Mouse (Mus musculus) left cerebral cortex, adult 2 months (tissue): ENCODE results near the gene Adipor2. TPM values are rescaled to one million over a fixed set of nuclear protein-coding genes. Genes with fewer than 3 reads are reported as not detected.
"Not testable (repeated sequence)": the region's sequence is repeated elsewhere in the genome, so short reads cannot be mapped to it uniquely, and the experiment has no call there.

Source experiments
- DNase-seq, 2 experiments: peaks; one replicate each; pipeline ENCODE4 v3.0.0; 2021 to 2022; ENCODE audit warnings: low spot score in 2 of 2, mixed read lengths in 1 of 2; ENCODE audit errors: extremely low spot score in 1 of 2
- H3K27ac ChIP-seq: fragments of 200-600 bp; 2 replicates; pipeline ENCODE4 v1.8.1; 2022
- H3K4me3 ChIP-seq: fragments of 200-600 bp; 2 replicates; pipeline ENCODE4 v1.8.1; 2022
- CTCF ChIP-seq: fragments of 200-600 bp; IDR thresholded peaks from 2 replicates; pipeline ENCODE4 v1.8.1; 2022; ENCODE audit warnings: antibody characterized with exemption, mild to moderate bottlenecking, moderate library complexity
- intact Hi-C: fragments of 180-260 bp; cut with DNase I; formaldehyde crosslinking; loops from one replicate; pipeline ENCODE4 v1.15.1; 2025
- total RNA-seq, 2 experiments: library from RNA; stranded (reverse); gene quantifications; 2 replicates each; pipeline ENCODE4 v1.2.3; 2021

The Adipor2 gene
- total RNA-seq, 2 experiments from 2014 or later: 39.9 to 40.9 TPM

DNA sequence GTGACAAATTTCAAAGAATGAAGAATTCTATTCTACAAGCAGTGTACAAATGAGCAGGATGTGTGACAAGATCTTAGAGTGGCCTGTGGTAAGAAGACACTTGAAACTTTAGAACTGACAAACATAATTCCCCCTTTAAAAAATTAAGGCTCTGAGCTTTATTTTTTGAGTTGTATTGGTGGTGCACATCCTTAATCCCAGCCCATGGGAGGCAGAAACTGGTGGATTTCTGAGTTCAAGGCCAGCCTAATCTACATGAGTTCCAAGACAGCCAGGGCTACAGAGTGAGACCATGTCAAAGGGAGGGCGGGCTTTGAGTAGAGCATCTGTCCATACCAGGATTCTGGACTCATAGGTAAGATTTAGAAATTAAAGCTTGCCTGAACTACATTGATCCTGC lies 30.7 kb downstream of the Adipor2 start:
- DNase-seq: no peak
- Histone ChIP-seq H3K27ac (no peak overlapping the region), H3K4me3 (no peak overlapping the region)
- intact Hi-C loops: no loop called here
- no peak for TF ChIP-seq CTCF

DNA sequence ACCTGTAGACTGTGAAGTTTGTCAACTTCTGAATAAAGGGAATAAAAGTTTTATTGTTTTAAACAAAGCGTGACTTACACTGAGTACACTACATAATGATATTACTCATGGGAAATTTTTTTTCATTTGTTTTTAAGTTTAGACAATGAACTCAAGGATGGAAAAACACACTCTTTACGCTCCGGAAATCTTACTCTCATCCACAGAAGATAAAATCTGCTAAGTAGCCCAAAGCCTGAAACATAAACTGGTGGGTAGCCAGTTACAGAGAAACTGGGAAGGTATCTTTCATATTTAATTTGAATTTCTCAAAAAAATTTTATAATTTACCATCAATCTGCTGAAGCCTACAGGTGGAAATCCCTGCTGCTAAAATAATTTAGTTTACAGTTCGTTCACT lies 31.1 kb downstream of the Adipor2 start:
- H3K4me3 ChIP-seq: no peak overlapping the region
- intact Hi-C loops: no loop called here
- DNase-seq: no peak
- no peak overlapping the region for H3K27ac ChIP-seq
- TF ChIP-seq CTCF: no peak

DNA sequence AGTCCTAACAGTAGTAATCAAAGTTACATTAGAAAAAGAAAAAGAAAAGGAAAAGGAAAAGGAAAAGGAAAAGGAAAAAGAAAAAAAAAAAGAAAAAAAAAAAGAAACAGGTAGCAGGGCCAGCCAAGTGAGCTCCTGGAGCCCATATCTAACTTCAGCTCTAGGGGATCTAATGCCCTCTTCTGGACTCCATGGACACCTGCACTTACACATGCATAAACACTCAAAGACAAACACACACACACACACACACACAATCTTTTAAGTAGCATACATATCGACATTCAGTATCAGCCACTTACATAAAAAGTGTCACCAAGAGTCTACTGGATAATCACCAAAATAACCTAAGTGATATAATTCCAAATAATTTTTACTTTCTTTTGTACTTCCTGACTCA lies 31.8 kb downstream of the Adipor2 start:
- no peak overlapping the region for H3K4me3 ChIP-seq
- no peak overlapping the region for H3K27ac ChIP-seq
- intact Hi-C loops: no loop called here
- no peak for DNase-seq
- no peak; the same call in 1 of the 2 replicates for TF ChIP-seq CTCF

DNA sequence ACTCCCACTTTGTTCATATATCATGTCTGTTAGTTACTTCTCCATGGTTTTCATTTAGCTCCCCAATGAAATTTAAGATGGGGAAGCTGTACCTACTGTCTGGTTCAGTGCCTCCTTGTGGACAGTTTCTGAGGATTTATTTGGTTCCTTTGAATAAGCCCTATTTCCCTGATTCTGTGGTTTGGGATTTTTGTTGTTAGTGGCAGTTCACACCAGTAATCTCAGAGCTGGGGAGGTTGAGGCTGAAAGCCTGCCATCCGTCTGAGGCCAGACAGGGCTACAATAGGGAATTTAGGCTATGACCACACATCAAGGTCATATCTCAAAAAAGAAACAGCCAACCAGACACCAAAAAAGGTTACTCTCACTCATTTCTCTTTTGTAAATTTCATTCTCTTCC lies 38.9 kb downstream of the Adipor2 start:
- Histone ChIP-seq H3K4me3 (no peak overlapping the region), H3K27ac (no peak overlapping the region)
- DNase-seq: no peak
- intact Hi-C loops: no loop called here
- TF ChIP-seq CTCF: no peak; the same call in 1 of the 2 replicates

DNA sequence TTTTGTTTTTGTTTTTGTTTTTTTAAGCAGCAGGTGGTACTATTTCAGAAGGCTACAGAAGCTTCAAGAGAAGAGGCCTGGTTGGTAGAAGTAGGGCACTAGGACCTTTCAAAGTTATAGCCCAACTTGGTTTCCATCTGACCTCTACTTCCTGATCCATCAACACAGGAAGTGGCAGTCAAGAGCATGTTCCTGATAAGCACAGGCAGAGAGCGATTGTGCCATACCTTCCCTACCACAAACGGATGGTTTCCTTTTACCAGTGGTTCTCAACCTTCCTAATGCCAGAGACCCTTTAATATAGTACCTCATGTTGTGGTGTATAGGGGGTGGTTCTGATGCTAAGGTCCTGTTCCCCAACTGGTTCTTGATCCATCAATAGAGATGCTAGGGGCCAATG lies 39.9 kb downstream of the Adipor2 start:
- Histone ChIP-seq H3K27ac (no peak overlapping the region), H3K4me3 (no peak overlapping the region)
- intact Hi-C loops: no loop called here
- DNase-seq: no peak
- no peak for TF ChIP-seq CTCF

DNA sequence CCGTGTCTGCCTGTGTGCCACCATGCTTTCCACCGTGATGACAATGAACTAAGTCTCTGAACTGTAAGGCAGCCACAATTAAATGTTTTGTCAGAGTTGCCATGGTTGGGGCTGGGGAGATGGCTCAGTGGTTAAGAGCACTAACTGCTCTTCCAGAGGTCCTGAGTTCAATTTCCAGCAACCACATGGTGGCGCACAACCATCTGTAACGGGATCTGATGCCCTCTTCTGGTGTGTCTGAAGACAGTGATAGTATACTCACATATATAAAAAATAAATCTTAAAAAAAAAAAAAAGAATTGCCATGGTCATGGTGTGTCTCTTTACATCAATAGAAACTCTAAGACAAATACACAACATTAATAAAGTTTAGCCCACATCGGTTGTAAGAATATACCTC lies 42.5 kb downstream of the Adipor2 start:
- intact Hi-C loops: no loop called here
- DNase-seq: no peak
- no peak; the same call in none of the 2 replicates for TF ChIP-seq CTCF
- H3K27ac ChIP-seq: no peak overlapping the region
- no peak overlapping the region for H3K4me3 ChIP-seq

DNA sequence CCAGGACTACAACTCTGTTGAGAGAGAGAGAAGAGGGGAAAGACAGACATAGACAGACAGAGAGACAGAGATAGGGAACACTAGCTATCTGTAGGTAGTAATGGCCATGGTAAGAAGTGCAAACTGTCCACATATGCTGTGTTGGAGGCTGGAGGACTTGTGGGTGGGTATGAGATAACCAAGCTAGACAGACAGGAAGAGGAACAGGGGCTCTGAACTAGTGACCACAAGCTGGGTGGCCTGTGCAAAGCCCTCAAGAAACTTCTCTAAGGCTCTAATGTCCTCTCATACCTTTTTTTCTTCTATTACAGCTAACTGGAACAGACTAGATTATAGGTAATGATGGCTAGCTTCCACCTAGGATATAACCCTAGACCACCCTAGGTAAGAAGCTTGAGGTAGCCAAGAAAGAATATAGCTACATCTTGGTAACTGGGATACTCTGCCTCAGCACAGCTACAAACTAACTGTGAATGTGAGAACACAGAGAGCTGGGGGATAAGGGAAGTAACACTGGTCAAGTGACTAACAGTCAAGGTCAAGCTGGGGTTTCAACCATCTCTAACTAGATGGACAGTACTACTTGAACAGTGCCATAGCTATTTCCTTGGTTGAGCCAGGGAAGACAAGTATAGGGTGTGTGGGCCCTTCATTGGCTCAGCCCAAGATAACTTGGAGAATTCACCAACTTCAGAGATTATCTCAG lies 44.4 kb downstream of the Adipor2 start:
- no peak for DNase-seq
- H3K27ac ChIP-seq: no peak overlapping the region
- H3K4me3 ChIP-seq: no peak overlapping the region
- no peak for TF ChIP-seq CTCF
- intact Hi-C loops: no loop called here

DNA sequence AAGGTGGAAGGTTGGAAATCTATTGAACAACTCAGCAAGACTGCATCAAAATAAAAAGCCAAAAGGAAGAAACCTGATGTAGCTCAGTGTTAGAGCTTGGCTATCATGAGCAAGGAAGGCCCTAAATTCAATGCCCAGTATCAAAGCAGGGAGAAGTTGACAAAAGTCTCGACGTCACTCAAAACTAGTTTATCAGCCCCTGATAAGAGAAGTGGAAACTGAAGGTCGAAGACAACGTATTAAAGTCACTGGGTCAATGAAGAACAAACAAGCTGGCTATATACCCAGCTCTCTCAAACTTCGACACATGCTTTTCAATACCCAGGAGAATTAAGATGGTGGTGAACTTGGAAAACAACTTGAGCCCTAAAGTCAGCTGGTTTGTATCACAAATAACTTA lies 45.3 kb downstream of the Adipor2 start:
- DNase-seq: no peak
- TF ChIP-seq CTCF: no peak
- Histone ChIP-seq H3K27ac (no peak overlapping the region), H3K4me3 (no peak overlapping the region)
- intact Hi-C loops: no loop called here

DNA sequence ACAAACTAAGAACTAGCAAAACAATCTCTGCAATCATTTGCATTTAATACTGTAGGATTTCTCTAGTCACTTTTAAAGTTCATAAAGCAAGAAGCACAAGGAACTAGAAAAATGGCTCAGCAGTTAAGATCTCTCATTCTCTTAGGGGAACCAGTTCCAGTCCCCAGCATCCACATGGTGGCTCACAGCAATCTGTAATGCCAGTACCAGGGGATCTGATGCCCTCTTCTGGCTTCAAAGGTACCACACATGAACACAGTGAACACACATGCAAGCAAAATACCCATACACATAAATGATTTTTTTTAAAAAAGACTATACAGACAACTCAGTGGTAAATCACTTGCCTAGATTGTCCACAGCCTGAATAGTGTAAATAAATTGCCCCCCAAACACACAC lies 45.9 kb downstream of the Adipor2 start:
- peak; percentile 19 for TF ChIP-seq CTCF
- H3K4me3 ChIP-seq: no peak overlapping the region
- DNase-seq: no peak
- intact Hi-C loops: no loop called here
- no peak overlapping the region for H3K27ac ChIP-seq

DNA sequence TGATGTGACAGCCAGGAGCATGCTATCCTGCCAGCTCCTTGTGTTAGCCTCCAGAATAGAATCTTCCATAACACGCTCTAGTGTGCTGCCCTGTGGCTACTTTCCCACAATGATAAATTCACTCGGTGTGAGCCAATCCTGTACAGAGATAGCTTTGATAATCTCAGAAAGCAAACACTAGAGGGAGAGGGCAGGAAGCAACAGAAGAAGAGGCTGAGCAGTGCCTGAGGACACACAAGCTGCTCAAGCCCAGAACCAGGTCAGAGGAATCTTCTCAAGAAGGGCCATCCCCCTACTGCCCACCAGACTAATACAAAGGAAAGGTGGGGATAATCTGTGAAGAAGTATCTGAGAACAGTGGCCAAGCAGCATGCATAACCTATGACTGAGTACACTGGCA lies 50.1 kb downstream of the Adipor2 start:
- no peak; the same call in 1 of the 2 replicates for TF ChIP-seq CTCF
- intact Hi-C loops: no loop called here
- DNase-seq: no peak
- Histone ChIP-seq H3K27ac (no peak overlapping the region), H3K4me3 (no peak overlapping the region)

DNA sequence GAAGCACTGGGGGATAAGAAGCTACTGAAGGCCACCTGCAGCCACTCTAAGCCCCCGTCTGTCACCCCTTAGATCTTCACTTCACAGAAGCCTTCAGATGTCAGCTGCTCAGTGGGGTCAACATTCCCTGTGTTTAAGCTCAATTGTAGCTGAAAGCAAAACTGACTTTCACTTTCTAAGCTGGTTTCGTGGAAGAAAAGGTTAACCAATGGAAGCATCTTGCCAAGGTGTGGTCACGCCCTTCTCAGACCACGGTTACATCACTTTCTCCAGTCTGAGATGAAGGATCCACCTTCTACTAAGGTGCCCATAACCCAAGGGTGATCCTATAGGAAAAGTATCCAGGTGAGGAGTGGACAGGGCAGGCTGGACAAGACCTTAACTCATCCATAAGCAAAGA lies 50.7 kb downstream of the Adipor2 start:
- DNase-seq, H3K4me3 ChIP-seq, H3K27ac ChIP-seq, intact Hi-C loops: not testable (repeated sequence)

DNA sequence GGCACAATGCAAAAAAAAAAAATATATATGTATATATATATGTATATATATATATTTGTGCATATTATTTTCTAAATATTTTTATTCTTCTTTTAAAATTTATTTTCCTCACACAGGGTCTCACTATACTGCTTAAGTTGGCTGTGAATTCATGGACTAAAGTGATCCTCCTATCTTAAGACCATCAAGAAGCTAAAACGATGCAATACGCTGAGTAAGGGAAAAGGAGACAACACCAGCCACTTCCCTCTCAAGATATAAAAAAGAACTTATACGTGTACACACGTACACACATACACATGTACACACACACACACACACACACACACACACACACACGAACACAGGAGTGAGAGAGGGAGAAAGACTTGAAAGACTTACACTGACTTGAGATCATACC lies 53.9 kb downstream of the Adipor2 start:
- intact Hi-C loops: no loop called here

DNA sequence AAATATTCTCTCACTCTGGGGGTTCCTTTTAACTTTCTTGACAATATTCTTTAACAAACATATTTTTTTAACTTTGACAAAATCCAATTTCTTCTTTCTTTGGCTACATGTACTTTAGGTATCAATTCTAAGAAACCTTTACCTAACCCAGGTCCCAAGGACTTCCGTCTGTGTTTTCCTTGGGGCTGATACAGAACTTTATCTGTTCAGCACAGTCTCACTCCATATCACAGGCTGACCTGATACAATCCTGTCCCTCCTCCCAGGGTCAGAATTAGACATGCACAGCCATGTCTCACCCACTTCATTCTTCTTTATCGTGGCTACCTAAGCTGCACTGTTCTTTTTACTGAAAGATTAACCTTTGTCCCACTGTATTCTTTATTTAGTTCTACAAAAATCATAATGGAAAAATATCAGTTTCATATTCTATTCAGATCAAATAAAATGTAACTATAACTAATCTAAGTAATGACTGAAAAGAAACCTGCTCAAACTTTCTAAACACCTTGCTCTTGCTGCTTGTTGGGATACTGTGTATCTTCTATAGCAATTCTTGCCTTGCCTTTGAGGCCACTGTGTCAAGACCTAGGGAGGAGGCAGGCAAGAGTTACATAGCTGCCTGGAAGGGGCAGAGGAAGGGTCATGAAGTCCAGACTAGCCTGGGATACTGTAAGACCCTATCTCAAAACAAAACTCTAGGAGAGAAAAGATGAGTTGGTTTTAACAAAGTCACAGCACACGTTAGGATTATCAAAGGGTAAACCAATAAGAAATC lies 56.4 kb downstream of the Adipor2 start:
- Histone ChIP-seq H3K4me3 (no peak overlapping the region), H3K27ac (no peak overlapping the region)
- intact Hi-C loops: no loop called here
- TF ChIP-seq CTCF: no peak
- no peak for DNase-seq

More for the DNA sequence above, 53.9 kb downstream of the Adipor2 start:
- Histone ChIP-seq H3K4me3 (no peak overlapping the region), H3K27ac (no peak overlapping the region)
- no peak for DNase-seq
- no peak for TF ChIP-seq CTCF

DNA sequence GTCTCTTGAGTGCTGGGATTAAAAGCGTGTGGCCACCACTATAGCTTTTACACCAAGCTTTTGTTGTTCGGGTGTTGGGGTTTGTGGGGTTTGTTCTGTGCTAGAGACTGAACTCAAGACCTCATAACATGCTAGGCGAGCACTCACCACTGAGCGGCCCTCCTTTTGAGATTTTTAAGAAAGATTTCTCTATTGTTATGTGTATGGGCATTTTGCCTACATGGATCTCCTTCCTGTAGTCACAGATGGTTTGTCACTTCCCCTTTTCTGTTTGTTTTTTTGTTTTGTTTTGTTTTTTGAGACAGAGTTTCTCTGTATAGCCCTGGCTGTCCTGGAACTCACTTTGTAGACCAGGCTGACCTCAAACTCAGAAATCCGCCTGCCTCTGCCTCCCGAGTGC lies 57.3 kb downstream of the Adipor2 start:
- H3K4me3 ChIP-seq, intact Hi-C loops, DNase-seq, H3K27ac ChIP-seq: not testable (repeated sequence)
